Mouse (Mus musculus) CD8-positive naive resting alpha-beta T cell, adult 2 months (primary cell): Measurements from ENCODE around the gene Zc3h4.

Experiments used
- DNase-seq, 2 experiments: peaks; one replicate each; pipeline ENCODE4 v3.0.0; 2022; ENCODE audit warnings: low read depth in 2 of 2, low spot score in 2 of 2

The Zc3h4 gene

GRCm38 (mm10) chr7:16399820-16400688 lies 656 bp upstream of the Zc3h4 start:
- peak; percentile 96 to 97 for DNase-seq

DNA sequence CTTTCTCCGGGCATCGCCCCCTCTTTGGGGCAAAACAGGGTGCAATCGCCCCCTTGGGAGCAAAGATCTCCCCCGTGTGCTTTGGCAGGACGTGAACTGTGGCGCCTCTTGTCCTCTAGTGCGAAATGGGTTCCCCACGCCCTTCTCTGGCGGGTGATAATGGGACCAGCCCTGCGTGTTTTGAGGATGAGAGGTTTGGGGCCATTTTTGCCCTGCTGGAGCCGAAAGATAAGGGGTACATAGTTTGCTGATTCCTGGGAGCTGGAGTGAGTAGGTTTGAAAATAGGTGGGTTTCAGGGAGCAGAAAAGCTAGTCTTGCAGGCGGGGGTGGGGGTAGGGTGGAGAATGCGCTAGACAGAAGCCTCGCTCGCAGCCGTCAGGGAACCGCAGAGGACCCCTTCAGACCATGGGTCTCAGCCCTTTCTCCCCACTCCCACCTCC lies 1.3 kb downstream of the Zc3h4 start:
- DNase-seq, result no peak

DNA sequence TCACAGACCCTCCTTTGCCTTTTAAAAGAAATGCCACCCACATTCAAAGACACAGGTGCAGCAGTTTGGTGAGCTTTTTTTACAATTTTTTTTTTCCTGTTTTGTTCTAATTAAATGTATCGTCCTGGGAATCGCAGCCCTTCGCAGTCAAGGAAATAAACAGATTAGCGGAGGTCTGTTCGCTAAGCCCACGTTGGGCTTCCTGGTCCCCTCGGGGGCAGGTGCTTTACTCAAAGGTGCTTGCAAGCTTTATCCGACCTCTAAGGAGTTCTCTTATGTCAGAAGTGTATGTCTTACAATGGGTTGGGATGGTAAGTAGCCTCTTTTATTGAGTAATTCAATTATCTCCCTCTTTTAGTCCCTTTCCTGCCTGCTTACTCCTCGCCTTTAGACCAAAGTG lies 1.7 kb downstream of the Zc3h4 start:
- no peak for DNase-seq

DNA sequence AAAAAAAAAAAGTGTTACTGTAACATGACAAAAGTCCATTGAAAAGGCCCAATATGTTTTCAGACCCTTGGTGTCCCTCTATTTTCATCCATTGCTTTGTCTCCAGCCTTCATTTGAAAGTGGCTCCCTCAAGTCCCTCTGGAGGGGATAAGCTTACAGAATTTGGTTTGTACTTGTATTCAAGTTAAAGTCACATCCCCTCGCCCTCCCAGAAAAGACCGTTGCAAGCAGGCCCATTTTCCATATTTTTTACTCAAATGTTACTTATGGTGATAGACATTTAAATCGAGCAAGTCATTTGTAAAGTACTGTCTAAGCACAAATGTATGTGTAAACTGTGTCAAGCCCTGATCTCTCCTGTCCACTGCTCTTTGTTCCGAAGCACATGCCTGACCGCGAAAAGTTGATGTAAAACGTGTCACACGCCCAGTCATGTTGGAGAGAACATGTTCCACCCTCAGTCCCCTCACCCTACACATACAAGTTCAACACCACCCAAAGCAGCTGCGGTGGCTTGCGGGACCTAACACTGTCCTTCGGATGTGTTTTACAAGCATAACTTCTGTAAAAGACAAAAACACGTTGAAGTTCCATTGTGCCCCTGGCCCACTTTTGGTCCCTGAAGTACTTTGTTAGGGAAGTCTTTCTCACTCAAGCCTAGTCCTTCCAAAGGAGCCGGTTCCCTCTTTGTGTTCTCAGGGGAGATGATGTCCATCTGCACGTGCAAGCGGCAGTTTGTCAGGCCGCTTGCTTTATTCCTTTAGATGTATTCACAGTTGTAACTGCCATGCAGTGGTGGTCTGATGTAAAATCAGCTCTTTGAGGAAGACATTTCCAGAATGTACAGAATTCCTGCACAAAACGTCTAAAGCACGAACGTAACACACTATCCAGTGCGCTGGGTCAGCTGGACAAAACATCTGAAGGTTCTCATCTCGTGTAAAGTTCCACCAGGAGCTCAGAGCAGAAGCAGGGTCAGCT lies 2.5 kb downstream of the Zc3h4 start:
- DNase-seq, result no peak

- DNase-seq, result no peak
Measured at GRCm38 (mm10) chr7:16404315-16405072, 3.8 kb downstream of the Zc3h4 start.

DNA sequence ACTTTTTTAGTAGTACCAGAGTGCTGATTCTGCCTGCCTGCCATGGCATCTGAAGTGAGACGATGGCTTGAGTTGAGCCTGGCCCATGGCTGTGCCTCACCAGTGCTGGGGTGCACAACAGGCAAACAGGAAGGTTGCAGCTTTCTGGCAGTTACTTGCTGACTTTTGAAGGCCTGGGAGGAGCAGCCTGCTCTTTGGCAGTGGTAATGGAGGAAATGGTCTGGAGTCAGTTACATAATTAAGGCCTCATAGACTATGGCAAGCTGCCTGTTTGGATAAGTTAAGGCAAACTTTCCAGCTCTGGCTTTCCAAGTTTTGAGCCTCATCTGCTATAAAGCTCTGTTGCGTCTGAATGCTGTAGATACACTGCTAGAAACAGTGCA lies 4.4 kb downstream of the Zc3h4 start:
- no peak for DNase-seq

- peak; percentile 50 to 62 for DNase-seq
Measured at GRCm38 (mm10) chr7:16405516-16406351, 5.0 kb downstream of the Zc3h4 start.

- no peak for DNase-seq
Measured at GRCm38 (mm10) chr7:16406978-16407377, 6.3 kb downstream of the Zc3h4 start.

DNA sequence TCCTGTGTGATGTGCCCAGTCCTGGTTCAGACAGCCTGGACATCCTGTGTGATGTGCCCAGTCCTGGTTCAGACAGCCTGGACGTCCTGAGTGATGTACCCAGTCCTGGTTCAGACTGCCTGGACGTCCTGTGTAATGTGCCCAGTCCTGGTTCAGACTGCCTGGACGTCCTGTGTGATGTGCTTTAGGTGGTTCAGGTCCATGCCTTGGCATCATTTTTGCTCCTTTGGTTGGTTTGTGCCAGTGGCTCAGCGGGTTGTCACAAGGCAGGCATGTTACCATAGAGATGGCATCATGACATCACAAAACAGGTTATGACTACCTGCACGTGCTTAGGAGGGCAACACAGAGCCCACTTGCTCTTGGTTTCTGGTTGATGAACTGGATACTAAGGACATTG lies 10.4 kb downstream of the Zc3h4 start:
- no peak for DNase-seq

- DNase-seq, result no peak
Measured at GRCm38 (mm10) chr7:16412220-16412896, 11.6 kb downstream of the Zc3h4 start.

- no peak for DNase-seq
Measured at GRCm38 (mm10) chr7:16412930-16413329, 12.2 kb downstream of the Zc3h4 start.

DNA sequence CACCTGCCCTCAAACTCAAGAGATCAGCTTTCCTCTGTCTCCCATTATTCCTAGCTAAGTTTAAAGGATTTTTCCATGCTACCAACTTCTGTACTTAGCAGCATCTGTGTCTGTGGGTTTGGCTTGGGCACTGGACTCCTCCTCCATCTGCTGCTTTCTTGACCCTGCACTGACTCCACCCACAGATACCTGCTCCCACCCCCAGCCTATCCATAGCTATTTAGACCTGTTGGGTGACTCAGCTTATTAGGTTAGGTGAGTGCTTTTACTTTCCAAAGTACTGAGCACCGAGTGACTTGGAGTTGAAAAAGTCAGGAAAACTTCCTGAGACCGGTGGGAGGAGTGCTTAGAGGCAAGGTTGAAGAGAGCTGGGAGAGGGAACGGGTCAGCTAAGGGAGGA lies 14.7 kb downstream of the Zc3h4 start:
- no peak for DNase-seq

- no peak for DNase-seq
Measured at GRCm38 (mm10) chr7:16417141-16417771, 16.5 kb downstream of the Zc3h4 start.

- no peak for DNase-seq
Measured at GRCm38 (mm10) chr7:16418713-16419112, 18.0 kb downstream of the Zc3h4 start.

GRCm38 (mm10) chr7:16420493-16421118 lies 19.9 kb downstream of the Zc3h4 start:
- no peak for DNase-seq

DNA sequence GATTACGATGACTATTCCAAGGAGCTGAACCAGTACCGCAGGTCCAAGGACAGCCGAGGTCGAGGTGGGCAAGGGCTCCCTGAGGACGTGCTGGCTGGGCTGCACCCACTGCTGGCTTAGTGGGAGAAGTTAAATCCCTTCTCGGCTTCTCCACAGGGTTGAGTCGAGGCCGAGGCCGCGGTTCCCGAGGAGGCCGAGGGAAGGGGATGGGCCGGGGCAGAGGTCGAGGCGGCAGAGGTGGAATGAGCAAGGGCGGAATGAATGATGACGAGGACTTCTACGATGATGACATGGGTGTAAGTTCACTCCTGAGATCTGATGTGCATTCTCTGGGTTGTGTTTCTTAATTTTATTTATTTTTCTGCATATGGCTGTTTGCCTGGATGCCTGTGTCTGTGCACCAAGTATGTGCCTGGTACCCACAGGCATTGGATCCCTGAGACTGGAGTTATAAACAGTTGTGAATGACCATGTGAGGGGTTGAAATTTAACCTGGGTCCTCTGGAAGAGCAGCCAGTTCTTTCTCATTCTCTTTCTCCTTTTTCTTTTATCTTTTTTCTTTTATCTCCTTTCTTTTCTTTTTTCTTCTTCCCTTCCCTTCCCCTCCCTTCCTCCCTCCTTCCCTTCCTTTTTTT lies 21.6 kb downstream of the Zc3h4 start:
- no peak for DNase-seq

GRCm38 (mm10) chr7:16423731-16424130 lies 23.0 kb downstream of the Zc3h4 start:
- DNase-seq, result no peak

GRCm38 (mm10) chr7:16425721-16426120 lies 25.0 kb downstream of the Zc3h4 start:
- DNase-seq, result no peak
